Mouse (Mus musculus) kidney, adult 2 months (tissue): ENCODE data around the gene Lipe.

ENCODE experiments used
- CTCF ChIP-seq: fragments of 200-500 bp; conservative IDR thresholded peaks from 2 replicates; pipeline ENCODE4 v1.5.1; 2011; ENCODE audit warnings: low read depth, mild to moderate bottlenecking, control low read depth, low read length, moderate library complexity, mixed read lengths; ENCODE audit not compliant: insufficient read depth, insufficient read length
- POLR2A ChIP-seq: fragments of 200-500 bp; IDR thresholded peaks from one replicate; pipeline ENCODE4 v1.6.1; 2011; ENCODE audit warnings: low read depth, low read length, control low read depth

- TF ChIP-seq CTCF (no peak), POLR2A (no peak)
Observed at GRCm38 (mm10) chr7:25378181-25379100, 20.1 kb downstream of the Lipe start.
